Mouse (Mus musculus): ENCODE results near the gene Fam189a1. TPM values are rescaled to one million over a fixed set of nuclear protein-coding genes. Genes with fewer than 3 reads are reported as not detected.

The Fam189a1 gene
- polyA plus RNA-seq, 1 experiment from 2014 or later = 2.3 TPM

- Histone ChIP-seq H3K4me1 (replicated peaks) (no peaks in the 10 kb centered on the region), H3K9ac (no peak overlapping the region), H3K27ac (ENCODE audit: poor library complexity, severe bottlenecking) (no peak overlapping the region), H3K27me3 (replicated peaks) (0 out of 2 replicates have a peak, but pooled peaks cover 6% of the 10 kb centered on the region), H3K36me3 (no peaks in the 10 kb centered on the region), H3K4me2 (no peak overlapping the region), H3K4me3 (no peak overlapping the region), H3K9me3 (replicated peaks) (no peaks in the 10 kb centered on the region)
- WGBS = 78% methylated on average over 6 of the region's 6 CpGs
- ATAC-seq (ENCODE audit: insufficient number of reproducible peaks, low FRiP score) = no peak
Measured at GRCm38 (mm10) chr7:65044280-65044679, 112.1 kb downstream of the Fam189a1 start.

- H3K4me2 ChIP-seq = no peak overlapping the region
- H3K4me1 ChIP-seq (replicated peaks) = no peaks in the 10 kb centered on the region
- WGBS = 89% methylated on average over 7 of the region's 7 CpGs
- ATAC-seq (ENCODE audit: insufficient number of reproducible peaks, low FRiP score) = no peak
- H3K9ac ChIP-seq = no peak overlapping the region
- no peaks in the 10 kb centered on the region for H3K27me3 ChIP-seq (replicated peaks)
- H3K27ac ChIP-seq (ENCODE audit: poor library complexity, severe bottlenecking) = no peak overlapping the region
- H3K36me3 ChIP-seq = no peaks in the 10 kb centered on the region
- H3K4me3 ChIP-seq = no peak overlapping the region
- no peaks in the 10 kb centered on the region for H3K9me3 ChIP-seq (replicated peaks)
Measured at GRCm38 (mm10) chr7:65041106-65041505, 115.3 kb downstream of the Fam189a1 start.

- ATAC-seq (ENCODE audit: insufficient number of reproducible peaks, low FRiP score) = no peak
- Histone ChIP-seq H3K9ac (no peak overlapping the region), H3K27me3 (replicated peaks) (no peaks in the 10 kb centered on the region), H3K36me3 (no peaks in the 10 kb centered on the region), H3K4me3 (no peak overlapping the region), H3K4me1 (replicated peaks) (no peaks in the 10 kb centered on the region; the same call in 1 of the 2 replicates), H3K4me2 (no peak overlapping the region), H3K27ac (ENCODE audit: poor library complexity, severe bottlenecking) (no peak overlapping the region), H3K9me3 (replicated peaks) (no peaks in the 10 kb centered on the region; the same call in 1 of the 2 replicates)
- WGBS = 65% methylated on average over 7 of the region's 7 CpGs
Measured at GRCm38 (mm10) chr7:65031741-65032140, 124.6 kb downstream of the Fam189a1 start.

GRCm38 (mm10) chr7:65031195-65031594, 125.2 kb downstream of the Fam189a1 start:
- H3K9ac ChIP-seq = no peak overlapping the region

GRCm38 (mm10) chr7:65029985-65030384, 126.4 kb downstream of the Fam189a1 start:
- no peak overlapping the region for H3K4me3 ChIP-seq
- H3K27me3 ChIP-seq (replicated peaks) = no peaks in the 10 kb centered on the region
- no peaks in the 10 kb centered on the region for H3K36me3 ChIP-seq
- WGBS = 80% methylated on average over 16 of the region's 16 CpGs
- no peak overlapping the region for H3K9ac ChIP-seq
- ATAC-seq (ENCODE audit: insufficient number of reproducible peaks, low FRiP score) = no peak
- no peak overlapping the region for H3K4me2 ChIP-seq
- H3K27ac ChIP-seq (ENCODE audit: poor library complexity, severe bottlenecking) = no peak overlapping the region
- H3K4me1 ChIP-seq (replicated peaks) = no peaks in the 10 kb centered on the region; the same call in 1 of the 2 replicates
- H3K9me3 ChIP-seq (replicated peaks) = peaks cover 5% of the 10 kb centered on the region

More at GRCm38 (mm10) chr7:65031195-65031594, 125.2 kb downstream of the Fam189a1 start:
- ATAC-seq (ENCODE audit: insufficient number of reproducible peaks, low FRiP score) = no peak
- Histone ChIP-seq H3K4me3 (no peak overlapping the region), H3K27ac (ENCODE audit: poor library complexity, severe bottlenecking) (no peak overlapping the region), H3K4me2 (no peak overlapping the region), H3K4me1 (replicated peaks) (no peaks in the 10 kb centered on the region; the same call in 1 of the 2 replicates), H3K27me3 (replicated peaks) (no peaks in the 10 kb centered on the region), H3K9me3 (replicated peaks) (no peaks in the 10 kb centered on the region; the same call in 1 of the 2 replicates), H3K36me3 (no peaks in the 10 kb centered on the region)
- WGBS = 81% methylated on average over 6 of the region's 6 CpGs

- ATAC-seq (ENCODE audit: insufficient number of reproducible peaks, low FRiP score) = no peak
- 45% methylated on average over 2 of the region's 2 CpGs for WGBS
- Histone ChIP-seq H3K9ac (no peak overlapping the region), H3K9me3 (replicated peaks) (peaks cover 7% of the 10 kb centered on the region), H3K4me2 (no peak overlapping the region), H3K36me3 (no peaks in the 10 kb centered on the region), H3K4me3 (no peak overlapping the region), H3K27me3 (replicated peaks) (no peaks in the 10 kb centered on the region), H3K4me1 (replicated peaks) (no peaks in the 10 kb centered on the region), H3K27ac (ENCODE audit: poor library complexity, severe bottlenecking) (no peak overlapping the region)
Measured at GRCm38 (mm10) chr7:65021298-65021697, 135.1 kb downstream of the Fam189a1 start.

- no peaks in the 10 kb centered on the region for H3K4me1 ChIP-seq (replicated peaks)
- H3K27me3 ChIP-seq (replicated peaks) = no peaks in the 10 kb centered on the region
- H3K9me3 ChIP-seq (replicated peaks) = 0 out of 2 replicates have a peak, but pooled peaks cover 3% of the 10 kb centered on the region
- no peak overlapping the region for H3K4me2 ChIP-seq
- no peak overlapping the region for H3K27ac ChIP-seq (ENCODE audit: poor library complexity, severe bottlenecking)
- H3K4me3 ChIP-seq = no peak overlapping the region
- no peak for ATAC-seq (ENCODE audit: insufficient number of reproducible peaks, low FRiP score)
- no peak overlapping the region for H3K9ac ChIP-seq
- WGBS = 75% methylated on average over 8 of the region's 8 CpGs
- H3K36me3 ChIP-seq = no peaks in the 10 kb centered on the region
Measured at GRCm38 (mm10) chr7:65018036-65018679, 138.2 kb downstream of the Fam189a1 start.

GRCm38 (mm10) chr7:65017348-65017747, 139.0 kb downstream of the Fam189a1 start:
- WGBS = 83% methylated on average over 5 of the region's 5 CpGs
- no peak for ATAC-seq (ENCODE audit: insufficient number of reproducible peaks, low FRiP score)
- no peak overlapping the region for H3K4me3 ChIP-seq

GRCm38 (mm10) chr7:65011133-65011532, 145.2 kb downstream of the Fam189a1 start:
- Histone ChIP-seq H3K4me2 (no peak overlapping the region), H3K9ac (no peak overlapping the region), H3K4me3 (no peak overlapping the region), H3K9me3 (replicated peaks) (no peaks in the 10 kb centered on the region), H3K4me1 (replicated peaks) (peaks cover 9% of the 10 kb centered on the region), H3K27ac (ENCODE audit: poor library complexity, severe bottlenecking) (peak overlapping the region; percentile 28; the same call in 1 of the 2 replicates), H3K27me3 (replicated peaks) (no peaks in the 10 kb centered on the region), H3K36me3 (no peaks in the 10 kb centered on the region)
- 42% methylated on average over 6 of the region's 6 CpGs for WGBS
- 0 out of 2 replicates have a peak, but pooled peaks have one; percentile 45 for ATAC-seq (ENCODE audit: insufficient number of reproducible peaks, low FRiP score)

More at GRCm38 (mm10) chr7:65017348-65017747, 139.0 kb downstream of the Fam189a1 start:
- Histone ChIP-seq H3K4me2 (no peak overlapping the region), H3K9me3 (replicated peaks) (0 out of 2 replicates have a peak, but pooled peaks cover 3% of the 10 kb centered on the region), H3K36me3 (no peaks in the 10 kb centered on the region), H3K27me3 (replicated peaks) (no peaks in the 10 kb centered on the region), H3K9ac (no peak overlapping the region), H3K27ac (ENCODE audit: poor library complexity, severe bottlenecking) (no peak overlapping the region), H3K4me1 (replicated peaks) (no peaks in the 10 kb centered on the region)

GRCm38 (mm10) chr7:65010275-65010674, 146.1 kb downstream of the Fam189a1 start:
- no peaks in the 10 kb centered on the region for H3K27me3 ChIP-seq (replicated peaks)
- H3K4me3 ChIP-seq = no peak overlapping the region
- WGBS = 61% methylated on average over 6 of the region's 6 CpGs

GRCm38 (mm10) chr7:65005731-65006130, 150.6 kb downstream of the Fam189a1 start:
- peaks cover 4% of the 10 kb centered on the region; the same call in 1 of the 2 replicates for H3K4me1 ChIP-seq (replicated peaks)
- H3K36me3 ChIP-seq = no peaks in the 10 kb centered on the region
- no peak overlapping the region for H3K4me2 ChIP-seq
- no peak overlapping the region for H3K4me3 ChIP-seq
- no peaks in the 10 kb centered on the region for H3K27me3 ChIP-seq (replicated peaks)
- no peaks in the 10 kb centered on the region for H3K9me3 ChIP-seq (replicated peaks)
- 69% methylated on average over 2 of the region's 2 CpGs for WGBS
- H3K9ac ChIP-seq = no peak overlapping the region
- H3K27ac ChIP-seq (ENCODE audit: poor library complexity, severe bottlenecking) = no peak overlapping the region
- ATAC-seq (ENCODE audit: insufficient number of reproducible peaks, low FRiP score) = no peak

More at GRCm38 (mm10) chr7:65010275-65010674, 146.1 kb downstream of the Fam189a1 start:
- Histone ChIP-seq H3K9ac (no peak overlapping the region), H3K4me2 (no peak overlapping the region), H3K4me1 (replicated peaks) (peaks cover 9% of the 10 kb centered on the region), H3K9me3 (replicated peaks) (no peaks in the 10 kb centered on the region), H3K36me3 (no peaks in the 10 kb centered on the region), H3K27ac (ENCODE audit: poor library complexity, severe bottlenecking) (no peak overlapping the region)
- ATAC-seq (ENCODE audit: insufficient number of reproducible peaks, low FRiP score) = no peak
